Mouse (Mus musculus) heart, adult 2 months (tissue): ENCODE measurements around the gene Ppm1h.

Source experiments
- CTCF ChIP-seq: fragments of 200-600 bp; IDR thresholded peaks from 2 replicates; pipeline ENCODE4 v1.8.1; 2022; ENCODE audit warnings: antibody characterized with exemption, mild to moderate bottlenecking, moderate library complexity
- EP300 ChIP-seq: fragments of 200-500 bp; IDR thresholded peaks from 2 replicates; pipeline ENCODE4 v1.6.1; 2011; ENCODE audit warnings: low read depth, low read length, control low read depth; ENCODE audit not compliant: insufficient read depth
- POLR2A ChIP-seq: fragments of 200-500 bp; IDR thresholded peaks from 2 replicates; pipeline ENCODE4 v1.6.1; 2011; ENCODE audit warnings: mild to moderate bottlenecking, low read depth, low read length, control low read depth; ENCODE audit not compliant: insufficient read depth

DNA sequence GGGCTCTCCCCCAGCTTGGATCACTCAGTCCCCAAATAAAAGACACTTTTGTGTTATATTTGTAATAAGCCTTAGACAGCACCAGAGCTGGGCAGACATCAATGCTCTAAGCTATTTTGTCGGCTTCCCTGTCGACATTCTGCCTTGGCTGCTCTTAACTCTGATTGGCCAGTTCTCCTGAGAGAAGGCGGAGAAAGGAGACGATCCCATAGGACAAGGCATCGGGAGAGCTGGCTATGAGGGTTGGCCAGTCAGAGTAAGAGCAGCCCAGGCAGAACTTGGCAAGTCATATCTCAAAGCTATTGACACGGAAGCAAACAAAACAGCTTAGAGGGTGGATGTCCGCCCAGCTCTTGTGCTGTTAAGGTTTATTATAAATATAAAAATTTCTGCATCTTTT lies 243.7 kb downstream of the Ppm1h start:
- TF ChIP-seq POLR2A: no peak
- no peak for TF ChIP-seq CTCF
- no peak for TF ChIP-seq EP300
